Mouse (Mus musculus) left cerebral cortex, adult 8-10 months (tissue): ENCODE measurements at regions not wholly inside any gene's neighbourhood (a gene's known extent, or its start where the extent isn't known, plus 50 kb on each side); places are given as distances from the start of the nearest gene placed in this dataset.

Experiments
- DNase-seq, 2 experiments: peaks; one replicate each; pipeline ENCODE4 v3.0.0; 2022; ENCODE audit warnings: low spot score in 2 of 2

- no peak for DNase-seq
Observed at GRCm38 (mm10) chr1:42755958-42756357, 60.4 kb downstream of the Pou3f3 start.

GRCm38 (mm10) chr1:42756497-42756896 lies 60.9 kb downstream of the Pou3f3 start:
- no peak for DNase-seq

GRCm38 (mm10) chr1:42763447-42763846 lies 67.9 kb downstream of the Pou3f3 start:
- no peak for DNase-seq

- DNase-seq, result no peak
Observed at GRCm38 (mm10) chr1:42764048-42764447, 68.5 kb downstream of the Pou3f3 start.

- DNase-seq, result no peak
Observed at GRCm38 (mm10) chr1:42770085-42770484, 74.5 kb downstream of the Pou3f3 start.

GRCm38 (mm10) chr1:42772000-42772399 lies 76.4 kb downstream of the Pou3f3 start:
- no peak for DNase-seq

- peak; percentile 21 to 43 for DNase-seq
Observed at GRCm38 (mm10) chr1:42773851-42774464, 77.1 kb upstream of the Mrps9 start.

GRCm38 (mm10) chr1:42774971-42775892 lies 75.8 kb upstream of the Mrps9 start:
- no peak for DNase-seq

- DNase-seq, result no peak
Observed at GRCm38 (mm10) chr1:42775893-42776287, 75.1 kb upstream of the Mrps9 start.

- no peak for DNase-seq
Observed at GRCm38 (mm10) chr1:42777416-42777815, 73.6 kb upstream of the Mrps9 start.

- DNase-seq, result no peak
Observed at GRCm38 (mm10) chr1:42779761-42780160, 71.3 kb upstream of the Mrps9 start.

- no peak for DNase-seq
Observed at GRCm38 (mm10) chr1:42780266-42780665, 70.8 kb upstream of the Mrps9 start.

GRCm38 (mm10) chr1:42781533-42781932 lies 69.5 kb upstream of the Mrps9 start:
- DNase-seq, result no peak

GRCm38 (mm10) chr1:42783072-42783672 lies 67.9 kb upstream of the Mrps9 start:
- DNase-seq, result no peak

GRCm38 (mm10) chr1:42787240-42787639 lies 63.8 kb upstream of the Mrps9 start:
- no peak for DNase-seq

- no peak for DNase-seq
Observed at GRCm38 (mm10) chr1:42788413-42788812, 62.6 kb upstream of the Mrps9 start.
